Mouse (Mus musculus): Measurements from ENCODE around the gene Lin37. TPM values are rescaled to one million over a fixed set of nuclear protein-coding genes. Genes with fewer than 3 reads are reported as not detected.
A peak's percentile ranks its signal among the peaks of the same experiment; 100 is the strongest.

Gene Lin37
- polyA plus RNA-seq, 1 experiment from 2014 or later = 37.9 TPM

DNA sequence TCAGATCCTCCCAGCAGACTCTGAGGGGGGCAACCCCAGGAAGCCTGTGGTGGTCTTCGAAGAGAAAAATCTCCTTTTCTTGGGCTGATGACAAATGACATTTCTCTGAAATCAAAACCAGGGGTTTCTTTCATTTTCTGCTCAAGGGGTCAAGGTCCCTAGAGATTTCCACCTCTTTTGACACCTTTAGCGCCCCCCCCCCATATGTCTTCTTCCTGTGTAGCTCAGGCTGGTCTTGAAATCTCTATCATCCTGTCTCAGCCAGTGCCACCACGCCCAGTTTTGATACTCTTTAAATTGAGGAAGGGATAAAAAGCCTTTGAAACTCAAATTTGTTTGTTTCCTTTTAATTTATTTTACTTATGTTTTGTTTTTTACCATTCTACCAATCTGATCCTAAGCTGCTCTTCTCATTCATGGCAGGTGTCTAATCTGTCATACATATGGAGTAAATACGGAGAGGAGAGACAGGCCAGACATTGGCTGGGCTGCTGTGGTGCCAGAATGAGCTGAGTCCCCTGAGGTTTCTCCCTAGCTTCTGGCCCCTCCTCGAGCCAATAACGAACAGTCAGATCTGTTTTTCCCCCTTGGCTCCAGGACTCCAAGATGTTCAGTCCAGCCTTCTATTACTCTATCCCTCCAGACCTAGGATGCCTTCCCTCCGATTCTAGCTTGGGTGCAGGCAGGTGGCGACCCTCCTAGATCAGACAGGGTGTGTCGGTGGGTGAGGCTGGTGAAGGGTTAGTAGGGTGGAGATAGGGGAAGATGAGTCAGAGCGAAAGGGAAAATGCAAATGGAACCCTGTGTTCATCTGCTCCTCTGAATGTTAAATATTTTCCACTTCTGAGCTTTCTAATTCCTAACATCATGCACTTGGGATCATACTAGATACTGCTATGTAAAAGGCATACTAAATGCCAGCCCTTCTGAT lies 34.2 kb upstream of the Lin37 start:
- H3K36me3 ChIP-seq = no peaks in the 10 kb centered on the region
- no peak overlapping the region for H3K27ac ChIP-seq
- H3K4me2 ChIP-seq = no peak overlapping the region
- H3K4me1 ChIP-seq = peaks cover 11% of the 10 kb centered on the region
- WGBS = 75% methylated on average over 10 of the region's 10 CpGs
- H3K9me3 ChIP-seq = no peaks in the 10 kb centered on the region
- H3K4me3 ChIP-seq = no peak overlapping the region
- 0 out of 2 replicates have a peak, but pooled peaks cover 7% of the 10 kb centered on the region for H3K27me3 ChIP-seq
- ATAC-seq (ENCODE audit: insufficient number of reproducible peaks, low FRiP score, low TSS enrichment, low read depth) = no peak
- no peak overlapping the region for H3K9ac ChIP-seq

GRCm38 (mm10) chr7:30592772-30593423 lies 33.3 kb upstream of the Lin37 start:
- Histone ChIP-seq H3K4me3 (no peak overlapping the region), H3K27ac (no peak overlapping the region), H3K9me3 (no peaks in the 10 kb centered on the region), H3K4me1 (peaks cover 11% of the 10 kb centered on the region), H3K27me3 (0 out of 2 replicates have a peak, but pooled peaks cover 7% of the 10 kb centered on the region), H3K36me3 (no peaks in the 10 kb centered on the region), H3K4me2 (no peak overlapping the region), H3K9ac (no peak overlapping the region)
- no peak for ATAC-seq (ENCODE audit: insufficient number of reproducible peaks, low FRiP score, low TSS enrichment, low read depth)
- 37% methylated on average over 5 of the region's 5 CpGs for WGBS

DNA sequence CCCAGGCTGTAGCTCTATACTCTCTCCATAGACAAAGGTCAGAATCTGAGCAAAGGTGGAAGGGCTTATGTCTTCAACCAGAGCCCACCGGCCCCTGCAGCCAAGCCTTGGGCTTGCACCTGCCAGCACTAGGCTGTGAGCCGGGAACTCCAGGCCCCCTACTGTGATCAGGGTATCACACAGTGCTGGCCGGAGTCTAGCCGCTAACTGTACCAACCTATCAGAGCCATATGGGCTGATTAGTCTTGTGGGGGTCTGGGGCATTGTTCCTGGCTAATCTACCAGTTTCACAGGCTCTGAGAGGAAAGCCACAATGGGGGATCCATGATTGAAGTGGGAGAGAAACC lies 31.9 kb upstream of the Lin37 start:
- Histone ChIP-seq H3K9me3 (no peaks in the 10 kb centered on the region), H3K27me3 (0 out of 2 replicates have a peak, but pooled peaks cover 7% of the 10 kb centered on the region), H3K4me1 (peaks cover 22% of the 10 kb centered on the region), H3K4me3 (no peak overlapping the region), H3K9ac (0 out of 2 replicates have a peak overlapping the region, but pooled peaks have one; percentile 10), H3K4me2 (no peak overlapping the region), H3K36me3 (peaks cover 1% of the 10 kb centered on the region; the same call in 1 of the 2 replicates), H3K27ac (no peak overlapping the region)
- no peak for ATAC-seq (ENCODE audit: insufficient number of reproducible peaks, low FRiP score, low TSS enrichment, low read depth)
- 49% methylated on average over 4 of the region's 4 CpGs for WGBS

- Histone ChIP-seq H3K27me3 (0 out of 2 replicates have a peak, but pooled peaks cover 7% of the 10 kb centered on the region), H3K9me3 (no peaks in the 10 kb centered on the region), H3K4me3 (no peak overlapping the region), H3K4me1 (peaks cover 25% of the 10 kb centered on the region), H3K9ac (0 out of 2 replicates have a peak overlapping the region, but pooled peaks have one; percentile 10), H3K36me3 (peaks cover 5% of the 10 kb centered on the region; the same call in 1 of the 2 replicates), H3K4me2 (no peak overlapping the region), H3K27ac (no peak overlapping the region)
- ATAC-seq (ENCODE audit: insufficient number of reproducible peaks, low FRiP score, low TSS enrichment, low read depth) = no peak
- 85% methylated on average over 9 of the region's 9 CpGs for WGBS
Measured at GRCm38 (mm10) chr7:30590927-30591604, 31.4 kb upstream of the Lin37 start.

DNA sequence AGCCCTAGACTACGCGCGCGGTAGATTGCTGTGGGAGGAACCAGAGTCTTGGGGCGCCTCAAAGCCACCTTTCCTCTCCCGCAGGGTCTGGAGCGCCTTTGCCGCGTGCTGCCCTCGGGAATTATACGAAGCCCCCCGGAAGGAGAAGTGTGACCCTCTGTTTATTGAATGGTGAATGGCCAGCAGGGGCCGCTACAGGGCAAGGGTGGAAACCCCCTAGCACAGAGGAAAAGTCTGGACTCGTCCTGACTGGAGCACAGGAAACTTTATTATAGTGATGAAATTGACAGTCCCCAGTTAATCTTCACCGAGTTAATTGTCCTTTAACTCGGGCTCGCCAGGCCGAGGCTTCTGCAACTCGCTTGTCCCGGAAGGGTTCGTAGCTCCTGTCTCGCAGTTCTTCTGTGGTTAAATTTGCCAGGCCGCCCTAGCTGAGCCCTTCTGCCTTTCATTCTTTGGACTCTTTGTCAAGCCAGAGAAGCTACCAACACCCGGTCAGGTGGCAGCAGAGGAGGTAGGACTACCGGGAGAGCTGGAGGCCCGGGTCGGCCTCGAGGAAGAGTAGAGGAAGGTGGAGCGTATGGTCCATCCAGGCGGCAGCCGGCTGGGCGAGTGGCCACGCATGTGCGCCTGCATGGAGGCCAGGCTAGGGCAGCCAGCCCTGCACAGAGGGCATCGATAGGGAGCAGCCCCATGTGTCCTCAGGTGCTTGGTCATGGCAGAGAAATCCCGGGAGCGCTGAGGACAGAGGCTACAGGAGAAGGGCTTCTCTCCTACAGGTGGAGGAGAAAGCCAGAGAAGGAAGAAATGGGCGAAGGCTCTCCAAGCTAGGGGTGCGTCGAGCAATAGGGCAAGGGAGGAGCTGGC lies 30.0 kb upstream of the Lin37 start:
- Histone ChIP-seq H3K4me1 (peaks cover 27% of the 10 kb centered on the region), H3K9me3 (no peaks in the 10 kb centered on the region), H3K9ac (peak overlapping the region; percentile 99; the same call in 1 of the 2 replicates), H3K27ac (peak overlapping the region; percentile 94), H3K36me3 (peaks cover 19% of the 10 kb centered on the region), H3K27me3 (0 out of 2 replicates have a peak, but pooled peaks cover 3% of the 10 kb centered on the region), H3K4me2 (peak overlapping the region; percentile 77), H3K4me3 (peak overlapping the region; percentile 96)
- ATAC-seq (ENCODE audit: insufficient number of reproducible peaks, low FRiP score, low TSS enrichment, low read depth) = peak; percentile 42
- WGBS = 25% methylated on average over 39 of the region's 40 CpGs

GRCm38 (mm10) chr7:30588676-30589434 lies 29.2 kb upstream of the Lin37 start, which contains the start of gene Kmt2b:
Gene Kmt2b (minus strand): TSS chr7:30588726.
- Histone ChIP-seq H3K4me1 (peaks cover 27% of the 10 kb centered on the region), H3K27me3 (no peaks in the 10 kb centered on the region), H3K9me3 (no peaks in the 10 kb centered on the region), H3K4me2 (peak within 1 kb of the TSS; percentile 87), H3K36me3 (peaks cover 27% of the 10 kb centered on the region), H3K4me3 (peak within 1 kb of the TSS; percentile 96), H3K9ac (peak within 1 kb of the TSS; percentile 99), H3K27ac (peak within 1 kb of the TSS; percentile 94)
- peak; percentile 96 for ATAC-seq (ENCODE audit: insufficient number of reproducible peaks, low FRiP score, low TSS enrichment, low read depth)
- WGBS = under 1% methylated on average over 51 of the region's 68 CpGs

- H3K9ac ChIP-seq = peak overlapping the region; percentile 99
- H3K4me3 ChIP-seq = peak overlapping the region; percentile 96
- no peak for ATAC-seq (ENCODE audit: insufficient number of reproducible peaks, low FRiP score, low TSS enrichment, low read depth)
- H3K4me2 ChIP-seq = peak overlapping the region; percentile 87
- H3K27ac ChIP-seq = peak overlapping the region; percentile 94
- under 1% methylated on average over 60 of the region's 67 CpGs for WGBS
- H3K4me1 ChIP-seq = peaks cover 27% of the 10 kb centered on the region
- H3K9me3 ChIP-seq = no peaks in the 10 kb centered on the region
- H3K27me3 ChIP-seq = no peaks in the 10 kb centered on the region
- H3K36me3 ChIP-seq = peaks cover 35% of the 10 kb centered on the region
Measured at GRCm38 (mm10) chr7:30587842-30588667, 28.4 kb upstream of the Lin37 start.

DNA sequence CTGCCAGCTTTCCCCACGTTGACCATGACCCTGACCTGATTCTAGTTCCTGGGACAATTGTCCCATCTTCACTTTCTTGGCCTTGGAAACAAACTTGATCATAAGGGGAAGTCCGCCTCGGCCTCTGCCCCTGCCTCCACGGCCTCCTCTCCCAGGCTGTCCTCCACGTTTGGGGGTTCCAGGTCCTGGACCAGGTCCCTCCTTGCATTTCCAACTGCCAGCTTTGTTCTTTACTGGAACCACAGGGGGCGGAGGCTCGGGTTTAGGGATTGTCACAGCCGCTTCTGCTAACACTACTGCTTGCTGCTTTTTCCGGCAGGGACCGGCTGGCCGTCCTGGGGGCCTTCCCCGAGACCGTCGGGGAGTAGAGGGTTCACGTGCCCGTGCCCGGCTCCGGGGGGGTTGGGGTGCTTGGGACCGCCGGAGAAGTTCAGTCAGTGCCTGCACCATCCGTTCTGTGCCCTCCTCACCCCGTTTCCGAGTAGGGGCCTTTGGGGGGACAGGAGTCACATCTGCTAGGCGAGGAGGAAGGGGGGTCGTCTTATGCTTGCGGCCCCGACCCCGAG lies 26.9 kb upstream of the Lin37 start:
- peaks cover 50% of the 10 kb centered on the region for H3K36me3 ChIP-seq
- H3K9me3 ChIP-seq = no peaks in the 10 kb centered on the region
- ATAC-seq (ENCODE audit: insufficient number of reproducible peaks, low FRiP score, low TSS enrichment, low read depth) = no peak
- H3K27ac ChIP-seq = no peak overlapping the region
- H3K9ac ChIP-seq = 0 out of 2 replicates have a peak overlapping the region, but pooled peaks have one; percentile 99
- H3K4me1 ChIP-seq = peaks cover 27% of the 10 kb centered on the region
- H3K4me2 ChIP-seq = no peak overlapping the region
- WGBS = 87% methylated on average over 28 of the region's 28 CpGs
- H3K4me3 ChIP-seq = 0 out of 2 replicates have a peak overlapping the region, but pooled peaks have one; percentile 96
- H3K27me3 ChIP-seq = no peaks in the 10 kb centered on the region

DNA sequence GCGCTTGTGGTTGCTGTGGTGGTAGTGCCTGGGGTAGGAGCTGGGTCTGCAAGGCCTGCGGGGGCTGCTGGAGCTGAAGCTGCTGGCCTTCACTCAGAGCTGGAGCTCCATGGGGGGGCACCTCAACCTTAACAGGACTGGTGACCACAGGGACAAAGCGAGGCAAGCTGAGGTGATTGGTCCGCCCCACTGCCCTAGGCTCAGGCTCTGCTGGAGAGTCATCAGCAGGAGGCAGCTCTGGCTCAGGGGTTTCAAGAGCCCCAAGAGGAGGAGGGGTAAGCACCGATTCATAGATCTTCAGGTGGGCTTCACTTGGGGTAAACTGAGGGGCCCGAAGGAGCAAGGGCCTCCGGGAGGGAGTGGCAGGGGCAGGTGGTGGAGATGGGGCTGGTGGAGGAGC lies 25.5 kb upstream of the Lin37 start:
- no peaks in the 10 kb centered on the region for H3K27me3 ChIP-seq
- peaks cover 64% of the 10 kb centered on the region for H3K36me3 ChIP-seq
- H3K4me1 ChIP-seq = peaks cover 23% of the 10 kb centered on the region
- H3K9ac ChIP-seq = no peak overlapping the region
- no peaks in the 10 kb centered on the region for H3K9me3 ChIP-seq
- no peak for ATAC-seq (ENCODE audit: insufficient number of reproducible peaks, low FRiP score, low TSS enrichment, low read depth)
- H3K4me2 ChIP-seq = no peak overlapping the region
- 97% methylated on average over 7 of the region's 7 CpGs for WGBS
- H3K4me3 ChIP-seq = no peak overlapping the region
- no peak overlapping the region for H3K27ac ChIP-seq

Data from limb, embryonic 15.5 days (tissue).